Mouse (Mus musculus) cerebellum, adult 11 months (tissue): ENCODE results near the gene Lyrm1.
A peak's percentile ranks its signal among the peaks of the same experiment; 100 is the strongest.

Experiments
- DNase-seq: peaks from one replicate; pipeline ENCODE4 v3.0.0; 2022

Lyrm1 gene

DNA sequence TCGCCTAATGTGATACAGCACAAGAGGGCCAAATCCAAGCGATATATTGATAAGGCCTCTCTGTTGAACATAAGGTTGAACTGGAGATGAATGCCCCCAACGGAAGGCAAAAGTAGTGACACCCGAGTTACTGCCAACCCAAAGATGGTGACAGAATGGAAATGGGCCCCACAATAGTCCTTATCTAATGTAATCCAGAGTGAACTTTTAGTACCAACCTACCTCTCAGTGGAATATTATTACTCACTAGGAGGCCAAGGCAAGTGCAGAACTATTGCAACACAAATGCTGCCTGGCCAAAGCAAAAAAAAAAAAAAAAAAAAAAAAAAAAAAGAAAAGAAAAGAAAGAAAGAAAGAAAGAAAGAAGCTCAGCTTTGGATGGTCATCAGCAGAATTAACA is 2.9 kb upstream of the Lyrm1 start:
- DNase-seq, result no peak

DNA sequence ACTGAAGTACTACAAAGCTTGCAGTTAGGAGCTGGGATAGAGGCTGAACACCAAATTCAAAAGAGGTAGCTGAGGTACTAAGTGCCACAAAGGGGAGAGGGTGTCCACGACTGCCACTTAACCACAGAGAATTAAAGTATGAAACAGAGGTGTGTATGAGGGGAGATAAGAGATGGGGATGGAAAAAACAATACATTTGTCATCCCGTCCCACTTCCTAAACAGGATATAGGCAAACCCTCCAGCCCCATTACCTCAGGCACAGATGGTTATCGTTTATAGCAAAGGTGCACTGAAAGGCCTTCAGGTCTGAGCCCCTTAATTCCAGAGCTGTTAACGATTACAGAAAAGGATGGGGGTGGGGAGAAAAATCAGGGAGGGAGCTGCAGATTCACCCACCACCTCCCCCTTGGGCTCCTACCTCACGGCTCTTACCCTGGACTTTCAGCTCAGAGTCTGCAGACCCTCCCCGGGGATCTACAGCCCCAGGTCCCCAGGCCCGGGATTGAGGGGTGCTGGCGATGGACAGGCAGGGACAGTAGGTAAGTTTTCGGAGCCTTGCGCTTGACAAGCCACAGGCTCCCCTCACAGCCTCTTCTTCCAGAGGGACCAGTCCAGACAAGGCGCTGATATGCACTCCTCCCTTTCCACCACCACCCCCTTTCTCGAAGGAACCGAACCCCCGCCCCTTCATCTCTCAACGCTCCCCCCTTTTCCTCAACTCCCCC is 680 bp upstream of the Lyrm1 start:
- peak; percentile 52 for DNase-seq

DNA sequence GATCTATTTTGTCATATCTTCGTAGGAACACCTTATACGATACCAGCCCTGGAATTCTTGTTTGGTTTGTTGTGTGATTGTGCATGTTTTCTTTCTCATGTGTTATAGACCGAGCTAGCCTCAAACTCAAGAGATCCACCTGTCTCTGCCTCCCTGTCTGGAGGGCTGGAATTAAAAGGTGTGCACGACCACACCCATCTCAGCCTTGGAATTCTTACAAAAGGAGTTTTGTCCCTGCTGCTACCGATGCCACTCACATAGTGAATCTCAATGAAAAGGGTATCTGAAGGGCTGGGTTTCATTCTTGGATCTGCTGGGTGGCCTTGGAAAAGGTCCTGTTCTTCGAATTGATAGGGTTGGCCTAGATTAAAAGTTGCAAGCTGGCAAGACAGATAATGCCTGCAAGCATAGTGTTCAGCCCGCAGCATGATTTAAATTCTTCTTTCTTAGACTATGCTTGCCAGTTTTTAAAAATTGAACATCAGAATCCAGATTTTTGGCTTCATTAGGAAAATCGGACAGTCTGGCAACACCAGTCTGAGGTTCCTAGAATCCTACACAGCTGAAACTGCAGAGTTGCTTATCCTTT is 2.0 kb downstream of the Lyrm1 start:
- DNase-seq, result no peak

DNA sequence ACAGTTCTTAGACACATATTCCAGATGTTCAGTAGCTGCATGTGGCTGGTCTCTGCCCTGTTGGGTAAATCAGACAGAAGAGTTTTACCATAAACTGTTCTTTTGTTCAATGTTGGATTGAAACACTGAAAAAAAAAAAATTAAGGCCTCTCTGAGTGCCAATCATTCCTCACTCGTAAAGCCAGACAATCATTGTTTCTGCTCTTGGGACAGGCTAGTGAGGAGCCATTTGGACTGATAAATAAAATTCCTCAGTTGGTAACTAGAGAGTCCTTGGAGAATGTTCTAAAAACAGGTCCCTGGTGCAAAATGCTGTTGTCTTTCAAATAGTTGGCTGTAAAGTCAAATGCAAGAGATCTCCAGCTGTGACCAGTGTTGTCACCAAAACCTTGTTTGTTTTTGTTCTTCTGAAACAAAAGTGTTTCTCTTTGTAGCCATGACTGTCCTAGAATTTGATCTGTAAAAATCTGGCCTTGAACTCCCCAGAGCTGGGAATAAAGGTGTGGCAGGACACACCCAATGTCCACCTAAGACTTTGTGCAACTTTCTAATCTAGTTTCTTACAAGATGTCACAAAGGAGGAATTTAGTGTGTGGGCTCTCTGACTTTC is 2.7 kb downstream of the Lyrm1 start:
- DNase-seq, result no peak

DNA sequence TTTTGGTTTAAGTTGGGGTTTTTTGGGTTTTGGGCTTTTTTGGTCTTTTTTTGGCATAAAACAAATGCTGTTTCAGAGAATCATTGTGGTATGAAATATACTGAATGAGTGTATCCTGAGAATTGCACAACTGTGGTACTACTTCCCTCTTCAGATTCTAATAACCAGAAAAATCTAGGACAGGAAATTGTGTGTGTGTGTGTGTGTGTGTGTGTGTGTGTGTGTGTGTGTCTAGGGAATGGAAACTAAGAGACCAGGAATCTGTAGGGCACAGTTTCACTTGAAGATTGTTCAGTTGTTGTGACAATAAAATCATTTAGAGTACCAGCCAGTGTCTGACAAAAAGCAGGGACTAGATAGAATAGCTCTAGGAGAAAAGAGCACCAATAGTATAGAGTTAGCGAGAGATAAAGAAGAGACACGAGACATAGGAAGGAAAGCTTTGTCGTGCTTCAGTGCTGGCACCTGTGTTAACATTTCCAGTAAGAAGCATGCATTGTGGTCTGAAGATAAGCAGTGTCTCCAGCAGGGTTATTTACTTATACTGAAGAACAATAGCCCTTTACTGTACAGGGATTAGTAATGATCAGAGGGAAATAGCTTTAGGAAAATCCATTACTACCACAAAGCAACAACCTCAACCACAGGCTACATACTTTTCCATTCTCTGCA is 3.9 kb downstream of the Lyrm1 start:
- DNase-seq, result no peak

DNA sequence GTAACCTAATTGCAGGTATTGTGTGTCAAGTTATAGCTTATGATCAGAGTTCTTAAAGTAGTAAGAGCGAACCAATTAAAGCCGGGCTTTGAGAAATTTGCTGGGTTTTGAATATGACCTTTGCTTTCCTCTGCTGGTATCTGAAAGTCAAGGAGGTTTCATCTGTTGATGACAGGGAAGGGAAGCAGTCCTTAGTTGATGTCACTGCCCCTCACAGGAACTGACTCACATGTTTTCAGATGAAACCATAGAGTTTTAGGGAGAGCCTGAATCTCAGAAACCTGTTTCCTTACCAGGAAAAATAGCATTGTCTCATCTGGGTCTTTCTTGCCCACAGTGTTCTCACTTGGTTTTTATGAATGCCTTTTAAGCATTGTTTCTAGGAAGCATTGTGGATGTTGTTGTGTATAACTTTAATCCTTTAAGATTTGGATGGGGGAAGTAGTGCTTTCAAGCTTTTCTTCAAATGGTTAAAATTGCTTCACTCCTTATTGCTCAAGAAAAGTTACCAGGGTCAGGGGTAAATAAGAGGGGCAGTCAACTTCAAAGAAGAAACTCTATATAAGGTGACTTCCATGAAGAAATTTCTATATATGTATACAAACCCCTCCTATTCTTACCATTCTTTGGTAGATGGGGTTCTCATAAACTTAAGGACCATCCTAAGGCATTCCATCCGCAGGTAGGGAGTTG is 11.0 kb downstream of the Lyrm1 start:
- no peak for DNase-seq

DNA sequence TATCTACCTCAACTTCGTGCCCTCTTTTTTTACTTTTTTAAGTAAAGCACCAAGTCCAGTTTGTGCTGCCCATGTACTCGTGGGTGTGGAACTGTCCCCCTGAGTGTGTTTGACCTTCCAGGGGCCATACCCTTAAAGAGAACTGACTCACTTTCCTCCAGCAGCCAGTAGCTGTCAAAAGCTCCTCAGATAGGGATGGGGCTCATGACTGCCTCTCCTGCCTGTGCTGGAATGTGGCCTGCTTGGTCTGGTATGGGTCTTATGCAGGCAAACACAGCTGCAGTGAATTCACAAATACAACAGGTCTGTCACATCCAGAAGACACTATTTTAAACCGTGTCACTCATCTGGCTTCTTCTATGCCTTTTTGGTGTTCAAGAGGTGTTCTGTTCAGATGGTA is 16.1 kb downstream of the Lyrm1 start:
- DNase-seq, result no peak

DNA sequence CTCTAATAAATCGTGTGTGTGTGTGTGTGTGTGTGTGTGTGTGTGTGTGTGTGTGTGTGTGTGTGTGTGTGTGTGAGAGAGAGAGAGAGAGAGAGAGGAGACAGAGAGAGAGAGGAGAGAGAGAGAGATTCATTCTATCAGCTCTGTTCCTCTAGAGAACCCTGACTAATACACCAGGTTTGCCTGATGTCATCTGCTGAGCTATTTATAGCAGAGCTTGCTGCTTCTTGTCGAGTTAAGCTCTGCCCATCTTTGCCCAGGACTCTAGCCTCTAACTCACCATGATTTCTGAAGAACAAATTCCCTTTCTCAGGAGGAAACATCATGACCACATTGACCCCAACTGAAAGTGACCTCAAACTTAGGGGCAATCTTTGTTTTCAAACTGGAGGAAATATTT is 24.8 kb downstream of the Lyrm1 start:
- DNase-seq, result no peak

DNA sequence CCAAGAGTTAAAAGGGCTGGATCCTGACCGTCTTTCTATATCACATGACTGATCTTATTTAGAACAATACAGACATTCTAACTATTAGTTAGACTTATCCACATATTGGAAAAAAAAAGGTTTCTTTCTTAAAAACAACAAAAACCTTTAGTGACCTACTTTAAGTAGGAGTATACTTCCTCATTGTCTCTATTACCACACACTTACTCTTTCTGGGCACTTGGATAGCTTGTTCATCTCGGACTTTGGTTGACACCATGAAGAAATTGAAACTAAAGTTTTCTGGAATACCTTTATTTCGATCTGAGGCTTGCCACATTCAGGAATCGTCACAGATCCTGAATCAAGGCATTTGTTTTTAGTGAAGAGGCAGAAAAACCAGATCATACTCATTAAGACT is 25.4 kb downstream of the Lyrm1 start:
- DNase-seq, result no peak

DNA sequence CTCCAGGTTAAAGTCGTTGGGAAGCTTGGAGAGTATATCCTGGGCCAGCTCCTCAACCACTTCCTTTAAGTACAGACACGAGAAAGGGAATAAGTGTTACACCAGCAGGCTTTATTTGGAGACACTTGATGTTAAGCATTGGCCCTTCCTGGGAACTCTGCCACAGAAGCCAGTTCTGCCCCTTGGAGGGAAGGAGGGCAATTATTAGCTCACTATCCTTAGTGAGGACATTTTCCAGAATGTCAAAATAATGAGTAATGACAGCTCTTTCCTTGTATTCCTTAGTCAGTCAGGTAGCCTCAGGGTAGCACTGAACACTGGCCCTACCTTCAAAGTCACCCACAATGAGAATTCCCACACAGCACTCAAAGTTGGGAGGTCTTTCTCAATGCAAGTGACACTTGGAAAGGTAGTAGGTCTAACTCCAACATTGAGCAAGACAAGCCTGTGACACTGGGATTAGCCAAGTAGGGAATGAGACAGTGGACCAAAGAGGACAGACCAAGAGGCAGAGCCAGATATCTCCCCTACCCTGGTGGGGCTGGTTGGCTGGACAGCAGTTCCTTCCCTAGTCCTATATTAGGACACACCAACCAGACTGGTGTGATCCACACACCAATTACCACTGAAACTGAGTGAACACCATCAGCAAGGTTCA is 33.3 kb downstream of the Lyrm1 start:
- DNase-seq, result no peak

DNA sequence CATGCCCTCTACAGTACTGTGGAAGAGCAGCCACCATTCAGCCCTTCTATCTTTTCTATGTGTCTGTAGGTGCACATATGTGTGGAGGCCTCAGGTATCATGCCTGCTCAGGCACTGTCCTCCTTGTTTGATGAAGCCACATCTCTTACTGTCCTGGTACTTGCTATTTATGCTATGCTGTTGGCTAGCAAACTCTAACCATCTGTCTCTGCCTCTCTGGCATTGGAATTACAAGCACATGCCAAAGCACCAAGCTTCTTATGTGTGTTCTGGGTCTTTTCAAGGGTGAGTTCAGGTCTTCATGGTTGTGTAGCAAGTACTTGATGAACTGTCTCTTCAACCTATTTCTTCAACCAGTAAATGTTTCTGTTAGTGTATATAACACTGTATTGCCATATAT is 40.7 kb downstream of the Lyrm1 start:
- no peak for DNase-seq

DNA sequence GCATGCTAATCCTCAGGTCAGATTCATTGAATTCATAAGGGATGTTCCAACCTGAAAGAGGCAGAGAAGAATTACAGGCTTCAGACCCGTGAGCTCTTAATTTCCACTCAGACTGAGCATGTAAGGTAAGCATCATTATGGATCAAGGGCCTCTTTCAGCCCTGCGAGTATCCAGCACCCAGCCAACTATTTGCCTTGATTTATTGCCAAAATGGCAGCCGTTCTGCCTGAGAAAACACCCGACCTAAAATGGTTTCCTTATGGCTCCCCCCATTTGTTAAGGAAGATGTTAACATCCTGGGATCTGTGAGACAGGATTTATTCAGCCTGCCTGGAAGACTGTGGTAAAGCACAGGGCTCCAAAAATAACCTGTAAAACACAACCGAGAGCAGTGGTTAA is 41.4 kb downstream of the Lyrm1 start:
- DNase-seq, result no peak

DNA sequence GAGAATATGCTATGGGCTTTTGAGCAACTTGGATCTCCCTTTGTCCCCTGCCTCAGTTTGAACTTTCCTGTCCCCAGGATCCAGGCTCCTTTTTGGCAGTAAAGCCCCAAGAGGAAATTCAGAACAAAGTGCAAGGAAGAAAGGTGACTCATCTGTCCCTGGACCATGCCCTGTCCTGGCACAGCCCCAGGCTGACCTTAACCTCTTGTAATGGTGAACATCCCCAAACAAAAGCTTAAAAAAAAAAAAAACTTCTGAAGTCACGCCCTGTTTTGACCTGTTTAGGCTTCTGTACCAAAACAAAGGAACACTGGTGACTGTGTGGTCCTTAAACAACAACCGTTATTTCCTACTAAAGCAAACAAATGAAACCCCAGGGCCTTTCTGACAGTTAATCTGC is 45.9 kb downstream of the Lyrm1 start:
- DNase-seq, result no peak

DNA sequence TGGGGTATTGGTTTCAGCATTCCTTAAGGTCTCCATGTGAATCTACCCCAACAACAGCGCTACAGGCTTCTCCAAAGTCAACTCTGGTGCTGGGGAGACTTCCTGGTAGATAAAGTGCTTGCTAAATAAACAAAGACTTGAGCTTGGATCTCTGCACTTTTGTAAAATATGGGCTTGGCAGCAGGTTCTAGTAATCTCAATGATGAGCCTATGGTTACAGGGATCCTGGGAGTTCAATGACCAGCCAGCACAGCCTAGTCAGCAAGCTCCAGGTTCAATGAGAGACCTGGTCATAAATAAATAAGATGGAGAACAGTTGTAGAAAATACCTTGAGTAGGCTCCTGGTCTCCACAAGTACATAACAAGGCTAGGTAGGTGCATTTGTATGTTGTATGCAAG is 58.4 kb downstream of the Lyrm1 start:
- DNase-seq, result no peak

DNA sequence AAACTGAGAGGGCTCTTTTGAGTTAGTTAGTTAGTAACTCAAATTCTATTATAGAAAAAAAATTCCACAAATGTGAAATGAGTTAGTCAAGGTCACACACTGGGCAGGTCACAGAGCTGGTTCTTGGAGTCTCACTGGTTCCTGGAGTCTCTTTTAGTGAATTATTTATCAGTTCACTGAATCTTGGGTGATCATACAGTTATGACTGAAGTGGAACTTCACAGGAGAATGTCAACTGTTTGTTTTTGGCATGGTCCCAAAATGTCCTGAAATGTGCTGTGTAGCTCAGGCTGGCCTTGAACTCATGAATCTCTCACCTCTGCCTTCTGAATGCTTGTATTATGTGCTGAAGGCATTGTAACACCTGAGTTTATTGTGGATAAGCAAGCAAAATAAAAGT is 61.8 kb downstream of the Lyrm1 start:
- no peak for DNase-seq

DNA sequence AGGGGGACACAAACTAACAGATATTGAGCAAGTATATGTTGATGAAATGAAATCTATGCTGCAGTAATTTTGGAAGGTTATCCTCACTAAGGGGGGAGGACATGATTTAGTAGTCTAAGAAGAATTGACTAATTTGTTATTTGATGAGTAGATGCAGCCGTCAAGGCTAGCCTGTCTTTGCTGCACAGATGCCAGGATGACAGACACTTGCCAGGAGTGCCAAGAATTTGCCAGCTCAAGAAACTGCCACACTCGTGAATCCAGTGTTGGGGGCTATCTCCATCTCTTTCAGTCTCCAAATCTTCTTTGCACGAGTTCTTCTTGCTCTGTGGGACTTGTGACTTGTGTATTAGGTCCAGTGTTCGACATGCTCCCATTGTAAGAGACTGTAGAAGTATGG is 63.4 kb downstream of the Lyrm1 start:
- DNase-seq, result no peak

DNA sequence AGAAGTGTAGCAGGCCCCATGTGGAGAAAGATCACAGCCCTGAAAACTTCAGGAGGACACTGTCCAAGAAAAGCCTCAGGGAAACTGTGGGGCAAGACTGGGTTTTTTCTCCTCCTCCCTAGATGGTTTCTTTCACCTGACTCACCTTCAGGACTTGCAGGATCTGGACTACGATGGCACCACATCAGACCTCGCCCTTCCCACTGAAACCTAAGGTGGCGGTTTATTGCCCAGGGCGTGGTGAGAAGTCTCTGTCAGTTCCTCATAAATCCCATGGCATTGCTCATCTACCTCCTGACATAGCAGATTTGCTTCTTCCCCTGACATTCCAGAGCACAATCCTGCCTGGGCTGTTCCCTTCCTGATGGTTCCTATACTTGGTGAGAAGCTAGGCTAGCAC is 63.8 kb downstream of the Lyrm1 start:
- DNase-seq, result no peak

DNA sequence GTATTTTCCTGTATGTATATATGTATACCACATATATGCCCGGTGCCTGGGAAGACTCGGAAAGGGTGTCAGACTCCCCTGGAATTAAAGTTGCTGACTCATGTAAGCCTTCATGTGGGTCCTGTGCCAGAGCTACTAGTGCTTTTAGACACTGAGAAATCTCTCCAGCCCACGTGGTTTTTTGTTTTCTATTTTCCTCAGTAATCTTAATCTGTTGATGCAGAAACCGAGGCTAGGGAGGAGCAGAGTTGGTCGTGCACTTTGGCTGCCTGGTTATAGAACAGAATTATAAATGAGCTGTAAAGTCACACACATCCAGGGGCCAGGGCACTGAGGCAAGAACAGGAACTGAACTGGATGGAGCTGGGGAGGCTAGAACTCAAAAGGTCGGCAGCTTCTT is 64.3 kb downstream of the Lyrm1 start:
- no peak for DNase-seq

DNA sequence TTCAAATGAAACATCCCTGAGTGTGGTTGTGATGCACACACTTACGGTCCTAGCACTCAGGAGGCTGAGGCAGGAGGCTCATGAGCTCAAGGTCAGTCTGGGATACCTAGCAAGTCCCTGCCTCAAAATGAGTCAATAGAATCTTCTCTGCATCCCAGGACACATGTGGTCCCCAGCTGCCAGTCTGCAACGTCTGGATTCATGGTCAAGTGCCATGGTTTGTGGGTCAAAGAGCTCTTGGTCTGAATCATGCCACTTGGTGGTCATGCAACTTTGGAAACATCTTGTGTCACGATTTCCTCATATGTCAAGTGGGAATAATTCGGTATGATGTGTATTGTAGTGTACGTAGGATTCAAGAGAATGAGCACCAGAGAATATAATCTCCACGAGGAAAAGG is 64.9 kb downstream of the Lyrm1 start:
- DNase-seq, result no peak

DNA sequence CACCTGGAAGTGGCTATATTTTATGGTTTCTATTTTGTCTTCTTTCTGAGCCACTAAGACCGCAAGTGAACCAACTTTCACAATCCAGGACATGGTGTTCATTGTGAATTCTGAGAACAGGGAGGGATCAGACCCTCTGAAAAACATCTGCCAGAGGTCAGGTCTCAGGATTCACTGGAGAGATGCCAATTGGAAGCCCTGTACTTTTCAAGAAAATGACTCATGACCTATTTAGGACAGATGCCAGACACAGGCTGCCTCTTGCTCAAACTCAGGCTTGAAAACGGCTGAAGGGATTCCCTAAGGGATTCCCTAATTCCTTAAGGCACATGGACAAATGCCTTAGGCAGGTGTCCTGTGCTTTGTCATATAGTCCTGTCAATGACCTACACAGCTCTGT is 65.4 kb downstream of the Lyrm1 start:
- no peak for DNase-seq

DNA sequence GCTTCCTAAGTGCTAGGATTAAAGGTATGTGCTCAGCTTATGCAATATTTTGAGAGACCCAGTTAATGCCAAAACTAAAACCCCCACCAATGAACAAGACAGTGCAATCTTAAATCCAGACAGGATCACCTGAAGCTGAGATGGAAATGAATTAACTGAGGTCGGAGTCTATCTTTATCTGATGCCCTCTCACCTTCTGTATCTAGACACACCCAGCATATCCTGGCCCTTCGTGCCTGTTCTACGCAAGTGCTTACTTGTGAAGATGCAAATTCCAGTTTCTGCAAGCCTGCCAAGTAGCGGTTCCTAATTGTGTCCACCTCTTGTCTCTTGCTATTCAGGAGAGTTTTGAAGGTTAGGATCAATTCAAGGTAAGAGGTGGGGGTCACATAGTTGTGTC is 69.5 kb downstream of the Lyrm1 start:
- no peak for DNase-seq

DNA sequence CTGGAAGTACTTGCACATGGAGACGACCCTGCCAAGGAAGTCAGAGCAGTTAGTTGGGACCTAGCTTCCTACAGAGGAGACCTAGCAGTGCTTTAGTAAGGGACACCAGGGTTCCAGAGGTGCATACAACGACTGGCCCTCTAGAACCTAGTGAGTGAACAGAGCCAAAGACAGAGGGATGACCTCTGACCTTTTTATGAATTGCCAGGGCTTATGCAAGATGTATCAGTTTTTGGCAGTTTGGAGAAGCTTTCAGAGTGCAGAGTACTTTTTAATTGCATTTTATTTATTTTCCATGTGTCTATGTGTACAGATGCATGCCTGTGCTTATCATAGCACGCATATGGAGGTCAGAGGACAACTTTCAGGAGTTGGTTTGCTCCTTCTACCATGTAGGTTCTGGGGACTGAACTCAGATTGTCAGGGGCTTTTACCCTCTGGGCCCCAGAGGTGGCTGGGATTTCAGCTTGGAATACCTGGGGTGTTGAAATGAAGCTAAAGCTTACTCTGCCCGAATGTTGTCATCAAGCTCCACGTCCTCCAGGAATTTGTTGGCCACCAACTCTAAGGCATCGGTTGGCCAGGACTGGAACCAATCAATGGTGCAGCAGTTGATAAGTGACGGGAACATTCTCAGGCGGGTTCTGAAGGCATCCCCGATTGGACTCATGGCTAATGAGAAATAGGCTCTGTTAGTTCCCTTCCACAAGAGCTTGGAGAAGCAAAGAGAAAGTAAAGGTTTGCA is 70.2 kb downstream of the Lyrm1 start:
- no peak for DNase-seq
